Mouse (Mus musculus): ENCODE measurements around the gene Olfr575.

The Olfr575 gene

DNA sequence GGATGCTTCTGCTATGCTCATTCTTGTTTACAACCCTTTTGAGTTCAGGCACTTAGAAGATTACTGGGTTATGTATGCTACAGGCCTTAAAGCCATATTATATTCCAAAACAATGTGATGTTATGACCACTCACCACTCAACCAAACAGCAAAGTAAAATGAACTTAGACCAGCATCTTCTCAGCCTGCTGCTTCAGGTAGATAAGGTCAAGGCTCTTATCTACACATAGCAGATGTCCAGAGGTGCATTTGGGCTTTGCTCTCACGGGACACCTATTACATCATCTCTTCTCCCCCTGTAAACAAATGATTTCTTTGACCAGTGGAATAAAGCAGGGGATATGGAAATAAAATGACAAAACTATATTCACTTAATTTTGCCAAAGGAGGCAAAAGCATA, at the start of gene Olfr575:
Olfr575 (minus strand) TSS at position 183 of the 400 bp plus-strand sequence.
- no peak for TF ChIP-seq GATA4 (IDR thresholded peaks at IDR 0.05; ENCODE audit: insufficient replicate concordance, low read length)

DNA sequence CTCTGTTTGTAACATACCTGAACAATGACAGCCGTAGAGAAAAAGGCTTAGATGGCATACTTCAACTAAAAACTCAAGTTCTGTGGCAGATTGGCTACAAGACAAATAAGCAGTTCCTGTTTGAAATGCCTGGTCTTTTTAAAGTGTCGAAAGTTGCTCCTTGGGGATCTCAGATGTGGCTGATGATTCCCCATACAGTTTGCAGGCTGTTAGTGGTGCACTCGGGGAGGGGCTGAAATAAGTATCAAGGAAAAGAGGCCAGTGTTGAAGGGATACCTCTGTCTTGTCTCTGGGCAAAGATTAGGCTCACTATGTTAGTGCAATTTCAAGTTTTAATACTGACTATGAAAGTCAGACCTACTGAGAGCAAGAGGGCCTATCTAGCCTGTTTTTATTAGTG, 30.6 kb upstream of the Olfr575 start, which contains the start of gene Olfr578:
Olfr578 (minus strand) TSS at position 101 of the 400 bp plus-strand sequence.
- TF ChIP-seq GATA4 (IDR thresholded peaks at IDR 0.05; ENCODE audit: insufficient replicate concordance, low read length), result no peak

DNA sequence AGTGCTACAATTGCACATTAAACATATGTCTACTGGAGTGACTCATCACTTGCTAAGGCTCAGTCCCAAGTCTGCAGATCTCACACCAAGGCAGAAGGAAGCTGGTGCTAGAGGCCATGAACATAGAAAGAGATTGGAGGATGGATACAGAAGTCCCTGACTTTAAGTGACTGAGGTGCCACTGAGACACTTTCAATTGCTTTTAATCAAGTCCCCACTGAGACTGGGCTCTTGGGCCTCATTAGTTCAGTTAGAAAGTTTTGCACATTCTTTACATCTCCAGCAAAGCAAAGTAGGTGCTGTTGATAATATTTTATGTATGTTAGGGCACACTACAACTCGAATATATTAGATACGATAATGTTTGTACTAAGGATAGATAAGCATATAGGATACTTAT, 17.3 kb upstream of the Olfr575 start, which contains the start of gene Olfr577:
Olfr577 (minus strand) TSS at position 101 of the 400 bp plus-strand sequence.
- no peak for TF ChIP-seq GATA4 (IDR thresholded peaks at IDR 0.05; ENCODE audit: insufficient replicate concordance, low read length)

DNA sequence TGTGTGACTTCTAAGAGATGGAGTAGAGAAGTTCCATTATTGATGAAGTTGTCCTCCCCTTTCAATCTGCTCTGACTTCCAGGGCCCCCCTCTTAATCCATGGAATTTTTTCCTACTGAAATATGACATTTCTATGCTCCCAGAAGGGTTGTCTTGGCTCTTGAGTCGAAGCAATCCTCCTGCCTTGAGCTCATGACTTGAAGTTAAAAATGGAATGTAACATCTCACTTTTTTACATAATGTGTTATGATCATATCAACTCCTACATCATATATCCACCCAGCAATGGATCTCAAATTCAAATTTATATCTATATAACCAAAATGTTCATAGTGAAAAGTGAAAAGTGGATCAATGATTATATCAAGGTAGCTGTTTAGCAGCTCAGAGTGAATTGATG, 15.8 kb upstream of the Olfr575 start:
- no peak for TF ChIP-seq GATA4 (IDR thresholded peaks at IDR 0.05; ENCODE audit: insufficient replicate concordance, low read length)

DNA sequence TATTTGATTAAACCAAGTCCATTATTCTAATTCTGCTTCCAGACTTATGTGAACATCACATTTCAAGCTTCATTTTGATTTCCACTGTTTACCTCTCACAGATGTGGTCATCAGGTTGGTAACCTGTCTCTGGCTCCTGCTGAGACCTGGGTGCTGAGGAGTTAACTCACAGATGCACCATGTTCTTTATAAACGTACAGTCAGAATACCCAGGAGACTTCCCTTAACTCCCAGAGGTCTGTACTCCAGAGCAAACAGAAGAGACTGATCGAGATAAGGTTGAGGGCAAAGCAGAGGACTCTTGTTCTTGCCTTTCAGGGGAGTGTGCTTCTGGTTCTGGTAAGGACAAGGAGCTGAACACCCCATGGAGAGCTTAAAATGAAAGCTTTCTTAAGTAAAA, 3.8 kb upstream of the Olfr575 start, which contains the start of gene Olfr576:
Olfr576 (plus strand) TSS at position 301 of the 400 bp plus-strand sequence.
- TF ChIP-seq GATA4 (IDR thresholded peaks at IDR 0.05; ENCODE audit: insufficient replicate concordance, low read length), result no peak

DNA sequence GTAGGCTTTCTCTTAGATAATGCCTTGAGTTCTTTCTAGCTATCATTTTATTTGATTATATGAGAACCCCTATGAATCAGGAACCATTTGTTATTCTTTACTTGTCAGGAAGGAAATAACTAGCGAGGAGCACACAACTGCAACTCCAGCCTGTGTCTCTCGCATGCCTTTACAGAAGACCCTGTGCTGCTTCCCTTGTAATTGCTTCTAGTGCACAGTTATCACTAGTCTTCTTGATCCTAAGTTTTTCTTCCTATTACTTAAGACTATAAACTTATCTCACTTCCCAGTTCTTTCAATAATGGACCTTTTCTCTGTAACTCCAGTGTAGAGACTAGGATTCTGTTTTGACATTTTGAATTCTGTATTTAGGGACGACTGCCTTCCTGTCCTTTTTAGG, 438 bp downstream of the Olfr575 start:
- TF ChIP-seq GATA4 (IDR thresholded peaks at IDR 0.05; ENCODE audit: insufficient replicate concordance, low read length), result no peak

DNA sequence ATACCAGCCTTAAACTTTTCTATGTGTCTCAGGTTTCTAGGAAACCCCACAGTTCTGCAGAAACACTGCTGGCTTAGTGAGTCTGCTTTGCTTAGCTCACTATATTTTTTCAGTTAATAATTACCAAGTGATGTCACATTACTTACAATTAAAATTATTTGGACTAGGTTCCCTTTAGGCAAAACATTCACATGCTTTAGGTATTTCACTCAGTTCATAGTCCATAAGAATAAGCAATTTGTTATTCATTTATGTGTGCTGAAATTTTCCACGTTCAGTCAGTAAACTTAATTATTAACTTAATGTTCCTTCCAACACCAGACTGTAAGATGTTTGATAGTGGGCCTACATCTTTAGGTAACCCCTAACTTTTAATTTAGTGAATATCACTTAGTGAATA, 7.8 kb downstream of the Olfr575 start:
- no peak for TF ChIP-seq GATA4 (IDR thresholded peaks at IDR 0.05; ENCODE audit: insufficient replicate concordance, low read length)

DNA sequence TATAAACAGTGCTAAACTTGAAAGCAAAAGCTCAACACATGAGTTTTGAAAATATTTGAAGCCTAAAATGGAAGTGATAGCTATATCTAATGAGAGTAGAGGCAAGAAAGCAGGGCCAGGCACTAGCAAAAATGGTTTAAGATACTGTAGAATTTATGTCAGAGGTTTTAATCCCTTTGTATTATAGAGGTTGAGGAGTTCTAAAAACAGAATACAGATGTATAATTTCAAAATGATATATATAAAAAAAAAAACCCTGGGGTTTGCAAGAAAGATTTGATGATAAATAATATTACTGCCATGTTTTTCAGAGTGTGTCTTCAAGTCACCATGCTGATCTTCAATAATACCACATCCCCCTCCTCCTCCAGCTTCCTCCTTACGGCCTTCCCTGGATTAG, 10.4 kb downstream of the Olfr575 start, which contains the start of gene Olfr574:
Olfr574 (plus strand) TSS at position 301 of the 400 bp plus-strand sequence.
- no peak for TF ChIP-seq GATA4 (IDR thresholded peaks at IDR 0.05; ENCODE audit: insufficient replicate concordance, low read length)

DNA sequence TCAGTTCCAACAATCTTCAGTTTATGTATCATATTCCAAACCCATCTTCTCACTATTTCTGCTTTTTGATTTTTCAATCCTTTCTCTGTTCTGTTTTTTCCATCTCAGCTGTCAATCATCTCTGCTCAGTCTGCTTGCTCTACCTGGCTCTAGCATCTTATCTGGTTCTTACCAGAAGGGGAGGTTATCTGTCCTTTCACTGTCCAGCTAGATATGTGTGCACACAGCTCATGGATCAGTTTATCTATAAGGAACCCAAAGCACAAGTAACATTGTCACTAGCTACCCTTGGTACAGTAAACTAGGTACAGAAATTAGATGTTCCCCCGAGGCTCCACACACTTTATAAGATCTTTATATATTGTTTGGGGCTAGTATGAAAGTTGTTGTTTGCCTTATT, 15.2 kb downstream of the Olfr575 start:
- no peak for TF ChIP-seq GATA4 (IDR thresholded peaks at IDR 0.05; ENCODE audit: insufficient replicate concordance, low read length)

DNA sequence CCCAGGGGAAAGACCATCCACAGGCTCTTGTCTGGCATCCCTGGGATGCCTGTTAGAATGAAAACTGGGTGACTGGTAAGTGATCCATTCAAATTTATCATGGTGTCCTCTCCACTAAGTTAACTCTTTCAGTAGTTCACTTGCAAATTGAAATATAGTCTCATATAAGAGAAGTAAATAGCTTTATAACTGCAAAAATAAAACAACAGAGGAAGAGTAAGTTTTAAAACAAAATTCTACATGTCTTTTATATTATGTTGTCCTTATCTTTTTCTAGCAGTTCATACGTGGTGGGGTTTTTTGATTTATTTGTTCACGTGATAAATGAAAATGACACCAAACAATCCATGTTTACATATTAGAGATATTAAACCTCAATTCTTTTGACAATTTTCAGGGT, 16.1 kb downstream of the Olfr575 start, which contains the start of gene Olfr573-ps1:
Olfr573-ps1 (minus strand) TSS at position 101 of the 400 bp plus-strand sequence.
- no peak for TF ChIP-seq GATA4 (IDR thresholded peaks at IDR 0.05; ENCODE audit: insufficient replicate concordance, low read length)

DNA sequence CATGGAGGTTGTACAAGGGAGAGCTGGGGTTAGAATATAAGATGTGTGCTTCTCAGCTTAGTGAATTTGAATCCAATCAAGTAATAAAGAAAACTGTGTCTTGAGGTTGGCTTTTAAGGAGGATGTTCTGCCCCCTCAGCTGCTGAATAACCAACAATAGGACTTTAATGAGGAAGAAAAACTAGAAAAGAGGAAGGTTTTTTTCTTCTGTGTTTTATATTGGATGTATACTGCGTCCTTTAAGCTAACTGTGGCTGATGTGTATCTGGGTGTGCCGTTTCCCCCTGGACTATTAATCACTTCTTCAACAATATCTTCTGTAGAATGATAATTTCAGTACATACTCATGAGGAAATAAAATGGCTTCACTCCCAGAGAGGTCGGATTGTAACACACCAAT, 31.5 kb downstream of the Olfr575 start:
- TF ChIP-seq GATA4 (IDR thresholded peaks at IDR 0.05; ENCODE audit: insufficient replicate concordance, low read length), result no peak

DNA sequence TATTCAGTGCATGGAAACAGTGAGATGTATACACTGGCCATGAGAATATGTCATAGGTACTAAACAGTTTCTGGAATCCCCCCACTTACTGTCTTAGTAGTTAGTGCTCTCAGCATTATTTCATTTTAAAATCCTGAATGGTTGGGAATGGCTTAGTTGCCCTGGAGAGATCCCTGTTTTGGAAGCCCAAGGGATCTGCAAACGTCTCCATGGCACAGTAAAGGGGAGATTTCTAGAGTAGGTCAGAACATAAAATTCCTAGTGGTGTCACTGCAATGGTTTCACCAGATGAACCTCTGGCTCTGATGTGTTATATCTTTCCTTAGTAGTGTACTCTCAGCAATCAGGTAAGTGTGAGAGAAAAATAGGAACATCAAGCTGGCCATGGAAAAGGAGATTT, 34.5 kb downstream of the Olfr575 start, which contains the start of gene Olfr572:
Olfr572 (plus strand) TSS at position 301 of the 400 bp plus-strand sequence.
- TF ChIP-seq GATA4 (IDR thresholded peaks at IDR 0.05; ENCODE audit: insufficient replicate concordance, low read length), result no peak

DNA sequence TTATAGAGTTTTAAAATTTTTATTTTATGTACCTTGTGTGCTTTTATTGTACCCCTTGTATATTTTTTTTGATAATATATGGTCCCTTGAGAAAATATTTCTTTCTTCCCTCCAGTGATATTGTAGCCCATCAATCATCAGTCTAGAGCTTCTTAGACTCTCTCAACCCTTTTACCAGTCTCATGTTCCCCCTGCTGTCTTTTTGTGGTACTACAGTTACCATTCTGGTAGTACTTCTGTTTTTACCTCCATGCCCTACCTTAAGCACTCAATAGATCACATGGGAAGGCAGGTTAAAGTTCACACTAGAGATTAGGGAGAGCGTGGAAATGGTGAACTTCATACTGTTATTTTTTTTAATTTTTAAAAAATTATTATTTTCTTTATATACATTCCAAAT, 38.9 kb downstream of the Olfr575 start:
- no peak for TF ChIP-seq GATA4 (IDR thresholded peaks at IDR 0.05; ENCODE audit: insufficient replicate concordance, low read length)

DNA sequence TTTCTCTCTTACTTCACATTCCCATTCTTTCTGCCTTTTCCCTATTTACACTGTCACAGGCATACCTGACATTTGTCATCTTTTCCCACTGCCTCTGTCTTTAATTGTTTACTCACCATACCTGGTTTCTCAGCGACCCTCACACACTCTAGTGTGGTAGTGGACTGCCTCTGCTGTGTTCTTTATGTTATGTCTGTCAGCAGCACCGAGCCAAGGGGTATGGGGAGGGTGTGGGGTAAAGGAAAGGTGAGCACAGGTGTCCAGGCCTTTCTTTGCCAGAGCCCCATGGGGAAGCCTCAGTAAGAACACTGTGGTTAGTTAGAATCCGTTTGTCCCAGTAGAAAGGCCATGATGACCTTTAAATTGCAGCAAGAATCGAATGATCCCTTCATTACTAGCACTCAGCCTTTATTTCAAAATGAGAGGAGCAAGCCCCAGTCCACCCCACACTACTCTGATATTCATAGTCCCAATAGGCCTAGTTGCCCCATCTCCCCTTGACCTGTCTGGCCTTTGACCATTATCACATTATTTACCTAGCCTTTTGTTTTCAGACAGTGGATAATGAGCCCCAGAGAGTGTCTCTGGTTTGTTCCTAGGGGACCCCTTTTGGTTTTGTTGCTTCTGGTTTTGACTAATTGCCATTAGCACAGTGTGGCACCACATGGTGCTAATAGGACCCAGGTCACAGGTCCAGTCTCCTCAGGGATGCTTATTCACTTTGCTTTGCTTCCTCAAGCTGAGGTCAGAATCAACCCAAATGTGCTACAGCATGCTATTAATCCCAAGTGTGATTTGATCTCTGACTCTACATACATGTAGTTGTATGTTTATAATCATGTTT, 41.3 kb downstream of the Olfr575 start, which contains the start of gene Olfr571:
Olfr571 (minus strand) TSS at position 505 of the 844 bp plus-strand sequence.
- TF ChIP-seq GATA4 (IDR thresholded peaks at IDR 0.05; ENCODE audit: insufficient replicate concordance, low read length), result no peak

DNA sequence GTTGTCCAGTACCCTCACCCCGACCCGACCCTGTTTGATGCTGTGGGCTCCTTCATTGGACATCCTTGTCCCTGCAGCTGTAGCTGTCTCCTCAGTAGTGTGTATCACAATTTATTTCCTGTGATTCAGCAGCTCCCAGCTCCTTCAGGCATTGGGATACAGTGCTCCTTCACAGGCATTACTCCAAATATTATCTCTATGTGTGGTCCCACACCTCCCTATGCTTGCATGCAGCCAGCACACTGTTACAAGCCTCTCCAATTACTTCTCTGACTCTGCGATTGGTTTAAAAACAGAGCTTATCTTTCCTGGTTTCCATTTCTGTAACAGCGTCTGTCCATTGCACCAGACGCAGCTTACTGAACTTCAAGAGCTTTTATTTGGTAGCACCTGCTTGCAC, 42.2 kb downstream of the Olfr575 start:
- TF ChIP-seq GATA4 (IDR thresholded peaks at IDR 0.05; ENCODE audit: insufficient replicate concordance, low read length), result no peak

DNA sequence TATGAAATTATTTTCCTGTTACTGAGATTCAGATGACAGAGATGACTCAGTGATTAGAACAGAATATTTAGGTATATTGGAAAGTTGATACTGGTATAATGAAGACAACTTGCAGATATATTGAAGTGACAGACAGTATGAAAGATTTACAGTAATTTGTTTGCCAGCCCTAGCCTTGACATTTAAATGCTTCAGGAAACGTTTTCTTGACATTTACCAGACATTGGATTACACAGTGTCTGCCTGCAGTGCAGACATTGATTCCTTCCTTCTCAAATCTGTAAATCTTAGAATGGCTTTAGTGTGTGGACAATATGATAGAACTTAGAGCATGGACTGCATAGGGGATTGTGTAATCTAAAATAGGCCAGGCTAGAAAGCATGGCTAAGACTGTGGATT, 43.3 kb downstream of the Olfr575 start:
- TF ChIP-seq GATA4 (IDR thresholded peaks at IDR 0.05; ENCODE audit: insufficient replicate concordance, low read length), result no peak
